Mouse (Mus musculus) mouse embryonic stem cell (cell line): Measurements from ENCODE around the gene Gm5134.
"Not testable (repeated sequence)": the region's sequence is repeated elsewhere in the genome, so short reads cannot be mapped to it uniquely, and the experiment has no call there.

Experiments used
- in situ Hi-C, 2 experiments: fragments of 300-500 bp; cut with MboI; formaldehyde crosslinking; loops; 1 replicate in 1 of 2; 3 replicates in 1 of 2; pipeline ENCODE4 v1.14.3; 2019 to 2020; ENCODE audit warnings: low sequenced_read_pairs in 2 of 2, low pct_unique_long_range_greater_than_20kb in 1 of 2, mixed read lengths in 1 of 2; ENCODE audit not compliant: unreplicated experiment in 1 of 2

Gene Gm5134

DNA sequence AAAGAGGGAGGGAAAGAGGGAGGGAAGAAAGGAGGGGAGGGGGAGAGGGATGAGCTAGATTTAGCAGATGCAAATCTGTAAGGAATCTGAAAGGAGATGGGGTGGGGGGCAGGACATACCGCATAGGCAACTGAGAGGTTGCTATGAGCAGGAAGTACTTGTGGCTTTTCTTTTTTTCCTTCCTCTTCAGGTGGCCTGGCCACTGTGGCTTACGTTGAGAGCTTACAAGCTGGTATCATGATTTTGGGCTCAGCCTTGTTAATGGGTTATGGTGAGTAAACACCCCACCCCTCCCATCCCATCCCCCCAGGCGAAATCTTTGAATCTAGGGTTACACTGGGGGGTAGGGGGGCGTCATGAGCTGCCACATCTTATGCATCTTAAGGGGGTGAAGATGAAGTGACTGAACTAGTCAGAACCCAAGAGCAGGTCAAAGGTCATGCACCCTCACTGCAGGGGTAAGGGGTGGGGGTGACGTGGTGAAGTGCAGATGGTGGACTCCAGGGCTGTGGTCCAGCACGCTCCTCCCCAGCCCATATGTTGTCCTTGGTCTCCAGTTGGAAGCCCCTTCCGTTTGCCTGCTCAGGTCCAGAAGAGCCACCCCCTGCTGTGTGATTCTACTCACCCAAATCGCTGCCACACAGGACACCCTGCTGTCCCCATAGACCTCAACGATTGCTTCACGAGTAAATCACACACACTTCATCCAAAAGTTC lies 24.0 kb downstream of the Gm5134 start:
- in situ Hi-C loops: loop anchor here in 1 of 2 experiments (10.0 kb wide), 1 partner anchor 227 kb away; no protein-coding TSS in a partner anchor

DNA sequence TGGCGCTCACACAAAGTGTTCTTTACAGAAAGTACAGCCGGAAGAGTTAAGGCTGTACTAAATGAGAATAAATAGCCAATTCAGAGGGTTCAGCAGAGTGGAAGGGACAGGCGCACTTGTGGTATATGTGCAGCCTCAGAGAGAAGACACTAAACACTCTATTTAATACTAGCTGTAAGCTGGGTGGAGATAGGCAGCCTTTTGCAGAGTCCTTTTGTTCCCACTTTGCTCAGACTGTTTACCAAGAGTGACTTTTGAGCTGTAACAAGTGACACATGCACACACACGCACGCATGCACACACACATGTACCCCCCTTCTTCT lies 24.5 kb downstream of the Gm5134 start:
- in situ Hi-C loops: loop anchor here in 1 of 2 experiments (10.0 kb wide), 1 partner anchor 226 kb away; no protein-coding TSS in a partner anchor

GRCm38 (mm10) chr10:75979432-75979831 lies 25.1 kb downstream of the Gm5134 start:
- in situ Hi-C loops: loop anchor here in 1 of 2 experiments (10.0 kb wide), 1 partner anchor 225 kb away; no protein-coding TSS in a partner anchor

- in situ Hi-C loops: no loop called here
Observed at GRCm38 (mm10) chr10:75990430-75991042, 36.2 kb downstream of the Gm5134 start.

DNA sequence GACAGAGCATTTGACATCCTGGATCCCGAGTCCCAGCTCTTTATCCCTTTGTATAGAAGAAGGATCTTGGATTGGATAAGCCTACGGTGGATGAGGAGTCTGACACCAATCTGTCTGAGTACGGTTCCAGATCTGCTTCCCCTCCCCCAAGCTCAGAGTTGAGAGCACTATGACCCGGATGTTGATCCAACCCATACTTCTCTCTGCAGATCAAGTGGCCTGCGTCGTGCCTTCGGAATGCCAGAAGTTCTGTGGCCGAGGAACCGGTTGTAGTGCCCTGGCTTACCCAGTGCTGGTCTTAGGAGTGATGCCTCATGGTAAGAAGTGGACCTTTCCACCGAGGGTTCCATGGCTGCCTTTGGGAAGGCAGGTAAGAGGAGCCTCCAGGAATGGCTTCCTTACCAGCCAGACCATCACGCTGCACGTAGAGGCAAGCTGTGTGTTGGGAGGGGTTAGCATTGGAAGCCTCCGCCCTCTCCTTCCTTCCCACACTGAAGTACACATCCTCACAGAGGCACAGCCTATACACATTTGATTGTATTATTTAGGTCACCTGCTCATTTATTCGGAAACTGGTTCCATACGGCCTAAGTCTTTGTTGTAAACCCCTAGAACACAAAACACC lies 39.4 kb downstream of the Gm5134 start:
- in situ Hi-C loops: no loop called here

GRCm38 (mm10) chr10:75994531-75995210 lies 40.4 kb downstream of the Gm5134 start:
- in situ Hi-C loops: not testable (repeated sequence)

- in situ Hi-C loops: no loop called here
Observed at GRCm38 (mm10) chr10:75995463-75995862, 41.1 kb downstream of the Gm5134 start.

GRCm38 (mm10) chr10:75996315-75996714 lies 42.0 kb downstream of the Gm5134 start:
- in situ Hi-C loops: no loop called here

- in situ Hi-C loops: no loop called here
Observed at GRCm38 (mm10) chr10:76001160-76001559, 46.8 kb downstream of the Gm5134 start.

GRCm38 (mm10) chr10:76002101-76002521 lies 47.8 kb downstream of the Gm5134 start:
- in situ Hi-C loops: no loop called here

GRCm38 (mm10) chr10:76002615-76003014 lies 48.3 kb downstream of the Gm5134 start:
- in situ Hi-C loops: no loop called here

- in situ Hi-C loops: no loop called here
Observed at GRCm38 (mm10) chr10:76003221-76003620, 48.9 kb downstream of the Gm5134 start.

GRCm38 (mm10) chr10:76006385-76006784 lies 52.1 kb downstream of the Gm5134 start:
- in situ Hi-C loops: no loop called here

DNA sequence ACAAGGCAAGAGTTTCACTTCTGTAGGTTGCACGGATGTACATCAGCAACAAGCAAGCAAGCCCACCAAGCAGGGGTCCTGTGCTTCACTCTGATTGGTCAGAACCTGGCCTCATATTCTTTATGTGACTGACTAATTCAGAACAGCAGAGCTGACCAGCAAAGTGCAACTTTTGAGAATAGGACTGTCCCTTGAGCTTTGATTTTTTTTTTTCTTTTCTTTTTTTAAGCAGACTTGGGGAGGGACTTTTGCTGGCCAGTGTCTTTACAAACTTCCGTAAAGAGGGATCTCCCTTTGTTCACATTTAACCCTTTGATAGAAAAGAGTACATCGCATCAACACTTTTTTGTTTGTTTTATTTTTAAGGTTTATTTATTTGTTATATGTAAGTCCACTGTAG lies 55.5 kb downstream of the Gm5134 start:
- in situ Hi-C loops: no loop called here

DNA sequence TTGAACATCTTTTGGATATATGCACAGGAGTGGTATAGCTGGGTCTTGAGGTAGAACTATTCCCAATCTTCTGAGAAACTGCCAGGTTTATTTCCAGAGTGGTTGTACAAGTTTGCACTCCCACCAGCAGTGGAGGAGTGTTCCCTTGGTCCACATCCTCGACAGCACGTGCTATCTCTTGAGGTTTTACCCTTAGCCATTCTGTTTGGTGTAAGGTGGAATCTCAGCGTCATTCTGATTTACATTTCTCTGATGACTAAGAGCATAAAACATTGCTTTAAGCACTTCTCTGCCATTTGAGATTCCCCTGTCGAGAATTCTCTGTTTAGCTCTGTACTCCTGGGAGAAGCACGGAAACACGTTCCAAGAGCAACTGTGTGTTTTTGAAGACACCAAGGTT lies 58.6 kb downstream of the Gm5134 start:
- in situ Hi-C loops: no loop called here

GRCm38 (mm10) chr10:76016886-76017285 lies 62.6 kb downstream of the Gm5134 start:
- in situ Hi-C loops: no loop called here

DNA sequence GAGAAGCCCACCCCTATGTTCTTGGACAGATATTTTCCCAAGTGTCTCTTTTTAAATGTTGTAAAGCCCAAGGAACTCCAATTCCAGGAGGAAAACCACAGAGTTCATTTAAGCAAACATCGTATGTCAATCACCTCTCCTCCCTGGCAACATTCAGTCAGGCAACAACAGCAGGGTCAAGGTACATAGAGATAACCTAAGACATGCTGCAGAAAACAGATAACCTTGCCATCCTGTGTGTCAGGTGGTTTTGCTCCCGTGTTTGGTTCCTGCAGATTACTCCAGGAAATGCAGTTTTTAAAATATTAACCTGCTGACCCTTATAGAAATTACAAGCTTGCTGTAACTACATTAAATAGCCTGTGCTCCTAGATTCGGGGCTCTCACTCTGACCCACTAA lies 67.4 kb downstream of the Gm5134 start:
- in situ Hi-C loops: no loop called here

GRCm38 (mm10) chr10:76023921-76024320 lies 69.6 kb downstream of the Gm5134 start:
- in situ Hi-C loops: no loop called here
